Mouse (Mus musculus): ENCODE measurements around the gene Ndufb5. TPM values are rescaled to one million over a fixed set of nuclear protein-coding genes. Genes with fewer than 3 reads are reported as not detected.

Gene Ndufb5
- polyA plus RNA-seq (2014; fragmentation: Illumina TruSeq; extraction: RNeasy Lipid Tissue Mini Kit (QIAGEN cat#74804); ENCODE audit: low read depth, low replicate concordance), result 316 TPM

GRCm38 (mm10) chr3:32736244-32737171 is at the start of gene Ndufb5:
Ndufb5 (plus strand) TSS chr3:32736990.

GRCm38 (mm10) chr3:32705647-32706348 is 31.0 kb upstream of the Ndufb5 start, which contains the start of gene Actl6a:
Actl6a (plus strand) TSS chr3:32706298.

GRCm38 (mm10) chr3:32737172-32737655 is 424 bp downstream of the Ndufb5 start, which contains the start of gene Mrpl47:
Mrpl47 (minus strand) TSS chr3:32737605.

Other genes starting within 250 kb of the Ndufb5 start
- gene Kcnmb3, start 244.8 kb upstream of the Ndufb5 start, polyA plus RNA-seq (2014; fragmentation: Illumina TruSeq; extraction: RNeasy Lipid Tissue Mini Kit (QIAGEN cat#74804); ENCODE audit: low read depth, low replicate concordance), result not detected
- gene Zfp639, start 226.7 kb upstream of the Ndufb5 start, polyA plus RNA-seq (2014; fragmentation: Illumina TruSeq; extraction: RNeasy Lipid Tissue Mini Kit (QIAGEN cat#74804); ENCODE audit: low read depth, low replicate concordance), result 46.8 TPM
- gene Mfn1, start 207.5 kb upstream of the Ndufb5 start, polyA plus RNA-seq (2014; fragmentation: Illumina TruSeq; extraction: RNeasy Lipid Tissue Mini Kit (QIAGEN cat#74804); ENCODE audit: low read depth, low replicate concordance), result 162 TPM
- 2.0 TPM for gene Gnb4, start 120.4 kb upstream of the Ndufb5 start, polyA plus RNA-seq (2014; fragmentation: Illumina TruSeq; extraction: RNeasy Lipid Tissue Mini Kit (QIAGEN cat#74804); ENCODE audit: low read depth, low replicate concordance)
- gene Actl6a, start 30.7 kb upstream of the Ndufb5 start, polyA plus RNA-seq (2014; fragmentation: Illumina TruSeq; extraction: RNeasy Lipid Tissue Mini Kit (QIAGEN cat#74804); ENCODE audit: low read depth, low replicate concordance), result 18.6 TPM
- 31.0 TPM for gene Mrpl47, start 615 bp downstream of the Ndufb5 start, polyA plus RNA-seq (2014; fragmentation: Illumina TruSeq; extraction: RNeasy Lipid Tissue Mini Kit (QIAGEN cat#74804); ENCODE audit: low read depth, low replicate concordance)
- gene Usp13, start 80.6 kb downstream of the Ndufb5 start, polyA plus RNA-seq (2014; fragmentation: Illumina TruSeq; extraction: RNeasy Lipid Tissue Mini Kit (QIAGEN cat#74804); ENCODE audit: low read depth, low replicate concordance), result not detected